Mouse (Mus musculus) liver, embryonic 14.5 days (tissue): ENCODE results near the gene Tmie.

Experiments used
- CTCF ChIP-seq: IDR thresholded peaks from 2 replicates; pipeline ENCODE4 v1.5.1; 2016; ENCODE audit warnings: antibody characterized with exemption, low read depth, control low read depth
- EP300 ChIP-seq: IDR thresholded peaks from 2 replicates; pipeline ENCODE4 v1.6.1; 2016; ENCODE audit warnings: antibody characterized with exemption, low read depth

DNA sequence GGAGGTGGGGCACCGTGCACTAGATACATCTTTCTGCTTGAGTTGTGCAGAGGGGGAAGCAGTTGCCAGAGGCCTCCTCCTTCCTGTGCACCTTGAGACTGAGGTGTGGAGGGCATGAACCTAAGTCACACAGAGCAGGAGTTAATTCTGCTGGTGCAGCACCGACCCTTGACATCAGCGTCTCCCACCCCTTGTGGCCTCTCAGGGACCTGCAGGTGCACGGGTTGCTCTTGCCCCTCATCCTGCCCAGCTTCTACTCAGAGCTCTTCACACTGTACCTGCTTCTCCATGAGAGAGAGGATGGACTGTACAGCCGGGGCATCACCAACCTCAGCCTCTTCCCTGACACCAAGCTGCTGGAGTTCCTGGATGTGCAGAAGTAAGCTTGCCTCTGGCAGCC is 15.6 kb upstream of the Tmie start:
- no peak for TF ChIP-seq EP300
- TF ChIP-seq CTCF, result peak; percentile 32; the same call in 1 of the 2 replicates
